Mouse (Mus musculus) liver, embryonic 14.5 days (tissue): ENCODE results near the gene Gm45062. TPM values are rescaled to one million over a fixed set of nuclear protein-coding genes. Genes with fewer than 3 reads are reported as not detected.
"Not testable (repeated sequence)": the region's sequence is repeated elsewhere in the genome, so short reads cannot be mapped to it uniquely, and the experiment has no call there.

Source experiments
- ATAC-seq: fragments of 200-750 bp; cut with Nextera tagmentation; 2 replicates; pipeline ENCODE4 v1.8.0; 2017; ENCODE audit warnings: moderate number of reproducible peaks, mild to moderate bottlenecking, moderate library complexity; ENCODE audit not compliant: insufficient read depth
- DNase-seq, 3 experiments: peaks; one replicate each; pipeline ENCODE4 v3.0.0-alpha.2; 2012 to 2013; ENCODE audit warnings: low read depth in 3 of 3, low spot score in 3 of 3
- H3K27ac ChIP-seq: fragments of 300-500 bp; sonication (generic); 2 replicates; pipeline ENCODE4 v1.5.1; 2014; ENCODE audit warnings: moderate library complexity, mild to moderate bottlenecking, control low read depth, inconsistent platforms
- H3K27me3 ChIP-seq: fragments of 300-500 bp; sonication (generic); 2 replicates; pipeline ENCODE4 v1.6.1; 2014; ENCODE audit warnings: mild to moderate bottlenecking, low read length, moderate library complexity; ENCODE audit not compliant: control insufficient read depth, insufficient read depth
- H3K36me3 ChIP-seq: fragments of 300-500 bp; sonication (generic); replicated peaks from 2 replicates; pipeline ENCODE4 v1.6.1; 2014; ENCODE audit warnings: low read depth; ENCODE audit not compliant: control insufficient read depth, insufficient read depth
- H3K4me1 ChIP-seq, 2 experiments: fragments of 200-500 bp in 1 of 2; fragments of 300-500 bp in 1 of 2; sonication (generic) in 1 of 2; replicated peaks; 2 replicates each; pipeline ENCODE4 v1.6.1; 2012 to 2014; ENCODE audit warnings: antibody characterized with exemption in 1 of 2, inconsistent platforms in 1 of 2, low read length in 1 of 2; ENCODE audit not compliant: control insufficient read depth in 2 of 2, insufficient read depth in 2 of 2
- H3K4me2 ChIP-seq: fragments of 300-500 bp; sonication (generic); 2 replicates; pipeline ENCODE4 v1.6.1; 2014; ENCODE audit warnings: low read depth, mild to moderate bottlenecking, control low read depth, moderate library complexity
- H3K4me3 ChIP-seq, 2 experiments: fragments of 200-500 bp in 1 of 2; fragments of 300-500 bp in 1 of 2; sonication (generic) in 1 of 2; 2 replicates each; pipeline ENCODE4 v1.5.1; 2012 to 2014; ENCODE audit warnings: low read depth in 2 of 2, low read length in 2 of 2, mild to moderate bottlenecking in 2 of 2, control low read depth in 1 of 2, inconsistent platforms in 1 of 2, moderate library complexity in 1 of 2; ENCODE audit not compliant: insufficient read depth in 1 of 2
- H3K9ac ChIP-seq: fragments of 300-500 bp; sonication (generic); replicated peaks from 2 replicates; pipeline ENCODE4 v1.6.1; 2014; ENCODE audit warnings: mild to moderate bottlenecking, control low read depth, moderate library complexity
- H3K9me3 ChIP-seq: fragments of 300-500 bp; sonication (generic); 2 replicates; pipeline ENCODE4 v1.6.1; 2016; ENCODE audit warnings: low read length, mixed read lengths; ENCODE audit not compliant: control insufficient read depth
- CTCF ChIP-seq: IDR thresholded peaks from 2 replicates; pipeline ENCODE4 v1.5.1; 2016; ENCODE audit warnings: antibody characterized with exemption, low read depth, control low read depth
- EP300 ChIP-seq: IDR thresholded peaks from 2 replicates; pipeline ENCODE4 v1.6.1; 2016; ENCODE audit warnings: antibody characterized with exemption, low read depth
- WGBS: fragments of 180-500 bp; shearing (Covaris S2); extraction: QIAGEN DNeasy Blood & Tissue Kit; methylation state at CpG from one replicate; pipeline ENCODE4 v1.1.7; 2014; ENCODE audit not compliant: insufficient replicate concordance; 5-methylcytosine and 5-hydroxymethylcytosine counted together
- polyA plus RNA-seq, 2 experiments: library from polyadenylated mRNA; depleted of rRNA in 1 of 2; stranded (reverse) in 1 of 2; unstranded in 1 of 2; fragments of >200 nt; fragmentation: Nextera tagmentation in 1 of 2; extraction: Ambion mirVana in 1 of 2; gene quantifications; 2 replicates each; pipeline versions ENCODE4 v1.2.1 to v1.2.3; 2012 to 2014

Gm45062 gene
- polyA plus RNA-seq, 2 experiments = 0.86 to 1.9 TPM

DNA sequence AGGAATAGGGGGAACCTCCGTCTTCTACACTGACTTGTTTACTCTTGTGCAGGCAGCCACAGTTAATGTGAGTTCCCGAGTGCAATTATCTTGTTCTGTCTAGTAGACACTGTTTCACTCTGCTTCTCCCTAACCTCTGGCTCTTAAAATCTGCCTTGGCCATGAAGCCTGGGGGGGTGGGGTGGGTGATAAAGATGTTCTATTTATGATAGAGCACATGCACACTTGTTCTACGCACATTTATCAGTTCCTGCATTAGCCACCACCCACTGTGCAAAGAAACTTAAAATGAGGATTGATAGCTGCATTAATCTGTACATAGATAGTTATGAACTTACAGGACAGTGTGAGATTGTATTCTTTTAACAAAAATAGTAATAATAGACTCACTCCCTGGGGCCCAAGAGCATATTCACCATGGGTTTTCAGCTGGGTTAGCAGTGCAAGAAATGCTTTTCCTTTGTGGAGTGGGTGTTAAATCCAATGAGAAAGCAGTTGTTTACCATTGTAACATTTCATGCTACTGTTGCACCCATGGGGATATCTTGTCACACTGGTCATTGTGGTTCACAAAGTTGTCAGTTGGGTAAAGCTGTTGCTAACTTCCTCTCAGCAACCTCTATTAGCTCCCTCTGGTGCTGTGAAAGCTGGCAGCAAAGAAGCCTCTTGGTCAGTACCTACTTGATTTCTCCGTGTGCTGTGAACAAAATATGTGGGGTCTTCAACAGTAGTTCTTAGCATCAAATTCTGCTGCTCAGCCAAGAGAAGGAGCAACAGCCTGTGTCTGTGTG, 272.0 kb downstream of the Gm45062 start:
- Histone ChIP-seq H3K36me3 (no peaks in the 10 kb centered on the region), H3K9me3 (no peaks in the 10 kb centered on the region), H3K4me3 (no peak overlapping the region), H3K27ac (peak overlapping the region; percentile 72), H3K27me3 (no peaks in the 10 kb centered on the region), H3K4me2 (peak overlapping the region; percentile 65), H3K4me1 (peaks cover 14 to 18% of the 10 kb centered on the region in 2 experiments), H3K9ac (peak overlapping the region; percentile 36; the same call in 1 of the 2 replicates)
- peak; percentile 89 for TF ChIP-seq EP300
- no peak for TF ChIP-seq CTCF
- 24% methylated on average over 4 of the region's 4 CpGs for WGBS
- DNase-seq = peak; percentile 51 to 61 (median 55)
- peak; percentile 98 for ATAC-seq

DNA sequence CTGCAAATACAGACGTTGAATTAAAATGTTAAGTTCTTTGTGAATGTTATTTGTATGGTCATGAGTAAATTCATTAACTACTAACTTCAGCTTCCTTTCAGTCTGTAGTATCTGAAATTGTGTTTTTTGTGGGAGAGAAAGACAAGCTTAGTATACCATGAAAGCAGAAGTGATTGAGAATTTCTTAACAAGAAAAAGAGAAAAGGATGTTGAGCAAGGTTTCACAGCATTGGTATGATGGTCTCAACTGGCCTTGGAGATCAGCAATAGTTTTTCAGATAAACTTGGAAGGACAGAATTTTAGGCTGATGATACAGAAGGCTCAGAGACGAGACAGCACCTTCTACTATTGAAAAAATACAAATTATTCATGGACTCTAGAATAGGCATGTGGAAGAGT, 277.7 kb downstream of the Gm45062 start:
- no peak for ATAC-seq

DNA sequence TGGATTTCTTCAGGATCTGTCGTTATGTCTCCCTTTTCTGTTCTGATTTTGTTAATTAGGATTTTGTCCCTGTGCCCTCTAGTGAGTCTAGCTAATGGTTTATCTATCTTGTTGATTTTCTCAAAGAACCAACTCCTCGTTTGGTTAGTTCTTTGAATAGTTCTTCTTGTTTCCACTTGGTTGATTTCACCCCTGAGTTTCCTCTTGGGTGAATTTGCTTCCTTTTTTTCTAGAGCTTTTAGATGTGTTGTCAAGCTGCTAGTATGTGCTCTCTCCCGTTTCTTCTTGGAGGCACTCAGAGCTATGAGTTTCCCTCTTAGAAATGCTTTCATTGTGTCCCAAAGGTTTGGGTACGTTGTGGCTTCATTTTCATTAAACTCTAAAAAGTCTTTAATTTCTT, 282.3 kb downstream of the Gm45062 start:
- H3K36me3 ChIP-seq, H3K27me3 ChIP-seq, H3K9ac ChIP-seq, H3K4me1 ChIP-seq, ATAC-seq, DNase-seq, H3K9me3 ChIP-seq, H3K4me3 ChIP-seq, H3K27ac ChIP-seq, H3K4me2 ChIP-seq: not testable (repeated sequence)
- 66% methylated on average over 3 of the region's 4 CpGs for WGBS

More for the DNA sequence above, 277.7 kb downstream of the Gm45062 start:
- H3K9ac ChIP-seq = no peak overlapping the region
- H3K36me3 ChIP-seq = no peaks in the 10 kb centered on the region
- TF ChIP-seq CTCF (no peak), EP300 (no peak; the same call in 1 of the 2 replicates)
- no peak overlapping the region for H3K4me3 ChIP-seq
- H3K4me2 ChIP-seq = no peak overlapping the region
- H3K27me3 ChIP-seq = no peaks in the 10 kb centered on the region
- H3K9me3 ChIP-seq = no peaks in the 10 kb centered on the region
- 59% methylated on average over 2 of the region's 2 CpGs for WGBS
- no peak overlapping the region for H3K27ac ChIP-seq
- H3K4me1 ChIP-seq = peaks cover 3 to 5% of the 10 kb centered on the region in 2 experiments; a peak in 3 of 4 replicates
- no peak for DNase-seq

DNA sequence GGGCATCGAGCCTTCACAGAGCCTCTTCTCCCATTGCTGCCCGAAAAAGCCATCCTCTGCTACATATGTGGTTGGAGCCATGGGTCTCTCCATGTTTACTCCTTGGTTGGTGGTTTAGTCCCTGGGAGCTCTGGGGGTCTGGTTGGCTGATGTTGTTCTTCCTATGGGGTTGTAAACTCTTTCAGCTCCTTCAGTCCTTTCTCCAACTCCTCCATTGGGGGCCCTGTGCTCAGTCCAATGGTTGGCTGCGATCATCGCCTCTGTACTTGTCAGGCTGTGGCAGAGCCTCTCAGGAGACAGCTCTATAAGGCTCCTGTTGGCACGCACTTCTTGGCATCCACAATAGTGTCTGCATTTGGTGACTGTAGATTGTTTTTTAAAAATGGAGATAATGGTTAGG, 285.6 kb downstream of the Gm45062 start:
- Histone ChIP-seq H3K27ac (no peak overlapping the region), H3K9ac (no peak overlapping the region), H3K27me3 (no peaks in the 10 kb centered on the region), H3K4me1 (no peaks in the 10 kb centered on the region), H3K4me2 (no peak overlapping the region), H3K9me3 (no peaks in the 10 kb centered on the region), H3K4me3 (no peak overlapping the region), H3K36me3 (no peaks in the 10 kb centered on the region)
- TF ChIP-seq EP300 = no peak
- no peak for TF ChIP-seq CTCF
- ATAC-seq (no peak), DNase-seq (no peak)
- WGBS = 85% methylated on average over 5 of the region's 5 CpGs

DNA sequence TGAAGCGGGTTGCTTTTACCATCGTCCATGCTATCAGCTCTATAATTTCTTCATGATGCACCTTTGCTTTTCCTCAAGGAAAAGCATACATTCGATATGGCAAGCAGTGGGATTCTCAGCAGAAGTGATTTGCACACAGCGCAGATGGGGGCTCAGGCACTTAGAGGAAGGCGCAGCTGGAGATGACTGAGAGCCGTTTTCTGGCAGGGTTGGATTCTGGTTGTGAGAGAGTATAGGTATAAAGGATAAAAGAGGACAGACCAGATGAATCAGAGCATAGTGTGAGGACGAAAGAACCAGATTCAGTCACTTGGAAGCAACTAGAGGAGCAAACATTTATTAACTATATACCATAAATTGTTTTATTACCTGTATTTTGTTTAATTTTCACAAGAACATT, 286.5 kb downstream of the Gm45062 start:
- H3K36me3 ChIP-seq = no peaks in the 10 kb centered on the region
- H3K27ac ChIP-seq = no peak overlapping the region
- no peak for DNase-seq
- 81% methylated on average over 7 of the region's 7 CpGs for WGBS
- no peaks in the 10 kb centered on the region for H3K4me1 ChIP-seq
- H3K4me3 ChIP-seq = no peak overlapping the region
- H3K9me3 ChIP-seq = no peaks in the 10 kb centered on the region
- no peak for ATAC-seq
- H3K9ac ChIP-seq = no peak overlapping the region
- TF ChIP-seq CTCF = no peak
- no peak for TF ChIP-seq EP300
- no peaks in the 10 kb centered on the region for H3K27me3 ChIP-seq
- no peak overlapping the region for H3K4me2 ChIP-seq
